Mouse (Mus musculus): ENCODE measurements around the gene Tmem211.

- TF ChIP-seq CTCF (IDR thresholded peaks at IDR 0.05), result no peak
- no peak for TF ChIP-seq EP300 (IDR thresholded peaks at IDR 0.05)
These were observed 41.5 kb downstream of the Tmem211 start for GRCm38 (mm10) chr5:113268246-113268645.
